Mouse (Mus musculus) hindbrain, postnatal 0 days (tissue): ENCODE measurements around the gene Ift122. TPM values are rescaled to one million over a fixed set of nuclear protein-coding genes. Genes with fewer than 3 reads are reported as not detected.

ENCODE experiments used
- ATAC-seq: fragments of 200-750 bp; cut with Nextera tagmentation; 2 replicates; pipeline ENCODE4 v1.8.0; 2017; ENCODE audit warnings: mild to moderate bottlenecking, moderate TSS enrichment, moderate library complexity
- DNase-seq: peaks from one replicate; pipeline ENCODE4 v3.0.0-alpha.2; 2015; ENCODE audit warnings: low spot score
- H3K27ac ChIP-seq: fragments of 300-500 bp; sonication (generic); 2 replicates; pipeline ENCODE4 v1.5.1; 2014; ENCODE audit warnings: mild to moderate bottlenecking
- H3K27me3 ChIP-seq: fragments of 300-500 bp; sonication (generic); 2 replicates; pipeline ENCODE4 v1.6.1; 2014; ENCODE audit warnings: low read length, mixed read lengths; ENCODE audit not compliant: insufficient read depth
- H3K36me3 ChIP-seq: fragments of 300-500 bp; sonication (generic); 2 replicates; pipeline ENCODE4 v1.6.1; 2014; ENCODE audit warnings: low read length, mixed read lengths; ENCODE audit not compliant: insufficient read depth
- H3K4me1 ChIP-seq: fragments of 300-500 bp; sonication (generic); 2 replicates; pipeline ENCODE4 v1.6.1; 2014; ENCODE audit warnings: antibody characterized with exemption, low read length, mixed read lengths; ENCODE audit not compliant: insufficient read depth
- H3K4me2 ChIP-seq: fragments of 300-500 bp; sonication (generic); 2 replicates; pipeline ENCODE4 v1.6.1; 2014; ENCODE audit warnings: low read depth, mild to moderate bottlenecking, low read length, moderate library complexity, mixed read lengths
- H3K4me3 ChIP-seq: fragments of 300-500 bp; sonication (generic); 2 replicates; pipeline ENCODE4 v1.5.1; 2014; ENCODE audit warnings: low read length
- H3K9ac ChIP-seq: fragments of 300-500 bp; sonication (generic); replicated peaks from 2 replicates; pipeline ENCODE4 v1.6.1; 2014; ENCODE audit warnings: mild to moderate bottlenecking, low read length, moderate library complexity, mixed read lengths
- H3K9me3 ChIP-seq: fragments of 300-500 bp; sonication (generic); 2 replicates; pipeline ENCODE4 v1.6.1; 2016; ENCODE audit warnings: low read length, mixed read lengths
- CTCF ChIP-seq: IDR thresholded peaks from 2 replicates; pipeline ENCODE4 v1.5.1; 2016; ENCODE audit warnings: antibody characterized with exemption, control low read depth, low read depth
- WGBS: fragments of 180-500 bp; shearing (Covaris S2); extraction: QIAGEN DNeasy Blood & Tissue Kit; methylation state at CpG from one replicate; pipeline ENCODE4 v1.1.7; 2014; 5-methylcytosine and 5-hydroxymethylcytosine counted together
- polyA plus RNA-seq: library from polyadenylated mRNA; unstranded; fragments of >200 nt; fragmentation: Nextera tagmentation; extraction: Ambion mirVana; gene quantifications from 2 replicates; pipeline ENCODE4 v1.2.1, GENCODE M21; 2015
- total RNA-seq: library from RNA; depleted of rRNA; stranded (reverse); fragments of >200 nt; gene quantifications from 2 replicates; pipeline ENCODE4 v1.2.3, GENCODE M21; 2014

Ift122 gene
- total and polyA plus RNA-seq, 2 experiments from 2014 or later = 19.7 to 29.3 TPM

DNA sequence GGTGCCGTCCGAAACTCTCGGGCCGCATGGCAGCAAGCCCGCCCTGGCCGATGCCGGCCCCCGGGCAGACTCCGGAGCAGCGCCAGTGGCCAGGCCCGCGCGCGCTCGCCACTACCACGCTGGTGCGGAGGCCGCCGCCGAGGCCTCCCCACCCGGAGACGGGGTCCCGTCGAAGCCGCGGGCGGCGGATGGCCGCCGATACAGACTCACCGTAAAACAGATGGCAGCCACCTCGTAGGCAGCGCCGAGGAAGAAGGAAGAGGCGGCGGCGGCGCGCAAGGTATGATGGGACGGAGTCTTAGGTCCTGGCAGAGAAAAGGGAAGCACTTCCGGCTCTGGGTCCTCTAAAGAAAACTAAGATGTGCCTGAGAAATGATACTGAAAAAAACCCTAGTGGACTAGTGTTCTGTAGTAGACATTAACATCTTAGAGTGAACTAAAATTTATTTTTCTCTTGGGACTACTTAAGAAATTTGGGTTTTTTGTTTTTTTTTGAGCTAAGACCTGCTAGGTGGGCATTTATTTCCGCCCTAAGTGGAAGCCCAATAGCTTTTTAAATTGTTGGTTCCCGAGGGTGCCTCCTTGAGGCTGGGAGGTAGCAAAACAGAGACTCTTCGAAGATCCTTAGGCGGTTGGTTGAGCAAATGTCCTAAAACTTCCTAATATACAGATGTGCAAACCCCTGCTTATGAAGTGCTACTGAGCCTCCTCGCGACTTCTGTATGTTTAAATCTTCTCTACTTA, 44.6 kb upstream of the Ift122 start, which contains the start of gene Rpl32:
Gene Rpl32, minus strand, starts transcription at position 260 of the 744 bp plus-strand sequence.
- H3K27ac ChIP-seq = peak within 1 kb of the TSS; percentile 99
- TF ChIP-seq CTCF = peak; percentile 69
- no peaks in the 10 kb centered on the region for H3K9me3 ChIP-seq
- WGBS = under 1% methylated on average over 47 of the region's 47 CpGs
- peak; percentile 94 for DNase-seq
- peak; percentile 90 for ATAC-seq
- H3K4me1 ChIP-seq = peaks cover 6% of the 10 kb centered on the region
- no peaks in the 10 kb centered on the region for H3K27me3 ChIP-seq
- peak within 1 kb of the TSS; percentile 96 for H3K9ac ChIP-seq
- H3K4me3 ChIP-seq = peak within 1 kb of the TSS; percentile 92
- peaks cover 27% of the 10 kb centered on the region for H3K36me3 ChIP-seq
- peak within 1 kb of the TSS; percentile 74 for H3K4me2 ChIP-seq

GRCm38 (mm10) chr6:115811606-115812005, 41.7 kb upstream of the Ift122 start:
- no peak for TF ChIP-seq CTCF
- H3K4me1 ChIP-seq = peaks cover 6% of the 10 kb centered on the region
- no peak for ATAC-seq
- H3K9me3 ChIP-seq = no peaks in the 10 kb centered on the region
- 0 out of 2 replicates have a peak, but pooled peaks cover 5% of the 10 kb centered on the region for H3K36me3 ChIP-seq
- no peak overlapping the region for H3K4me3 ChIP-seq
- DNase-seq = no peak
- no peaks in the 10 kb centered on the region for H3K27me3 ChIP-seq
- WGBS = 72% methylated on average over 8 of the region's 8 CpGs
- H3K9ac ChIP-seq = no peak overlapping the region
- H3K27ac ChIP-seq = no peak overlapping the region
- no peak overlapping the region for H3K4me2 ChIP-seq

- no peaks in the 10 kb centered on the region for H3K27me3 ChIP-seq
- 31% methylated on average over 4 of the region's 4 CpGs for WGBS
- H3K4me3 ChIP-seq = no peak overlapping the region
- no peak overlapping the region for H3K9ac ChIP-seq
- H3K36me3 ChIP-seq = no peaks in the 10 kb centered on the region
- no peaks in the 10 kb centered on the region for H3K9me3 ChIP-seq
- ATAC-seq = peak; percentile 41; the same call in 1 of the 2 replicates
- peak; percentile 74 for TF ChIP-seq CTCF
- no peak overlapping the region for H3K27ac ChIP-seq
- no peaks in the 10 kb centered on the region for H3K4me1 ChIP-seq
- H3K4me2 ChIP-seq = no peak overlapping the region
- DNase-seq = peak; percentile 74
Observed at GRCm38 (mm10) chr6:115814104-115814503, 39.2 kb upstream of the Ift122 start.

DNA sequence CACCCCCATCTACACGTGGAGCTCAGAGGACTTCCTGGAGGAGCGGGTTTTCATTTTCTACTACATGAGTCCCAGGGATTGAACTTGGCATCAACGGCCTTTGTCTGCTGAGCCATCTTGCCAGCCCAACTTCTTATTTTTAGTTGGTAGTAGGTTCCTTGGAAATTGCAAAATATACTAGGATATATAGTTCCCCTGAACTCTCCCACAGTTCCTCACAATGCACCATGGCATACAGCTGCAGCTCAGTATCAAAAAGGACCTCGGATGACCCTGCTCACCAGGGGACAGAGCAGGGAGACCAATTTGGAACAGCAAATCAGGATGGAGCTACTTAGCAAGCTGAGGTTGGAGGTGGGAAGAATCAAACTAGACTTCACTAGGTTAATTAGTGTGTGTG, 38.2 kb upstream of the Ift122 start:
- DNase-seq (no peak), ATAC-seq (no peak)
- 73% methylated on average over 4 of the region's 4 CpGs for WGBS
- H3K4me1 ChIP-seq = no peaks in the 10 kb centered on the region
- H3K27ac ChIP-seq = no peak overlapping the region
- no peak overlapping the region for H3K9ac ChIP-seq
- H3K36me3 ChIP-seq = no peaks in the 10 kb centered on the region
- no peak overlapping the region for H3K4me3 ChIP-seq
- no peaks in the 10 kb centered on the region for H3K27me3 ChIP-seq
- H3K4me2 ChIP-seq = no peak overlapping the region
- no peaks in the 10 kb centered on the region for H3K9me3 ChIP-seq
- no peak for TF ChIP-seq CTCF

DNA sequence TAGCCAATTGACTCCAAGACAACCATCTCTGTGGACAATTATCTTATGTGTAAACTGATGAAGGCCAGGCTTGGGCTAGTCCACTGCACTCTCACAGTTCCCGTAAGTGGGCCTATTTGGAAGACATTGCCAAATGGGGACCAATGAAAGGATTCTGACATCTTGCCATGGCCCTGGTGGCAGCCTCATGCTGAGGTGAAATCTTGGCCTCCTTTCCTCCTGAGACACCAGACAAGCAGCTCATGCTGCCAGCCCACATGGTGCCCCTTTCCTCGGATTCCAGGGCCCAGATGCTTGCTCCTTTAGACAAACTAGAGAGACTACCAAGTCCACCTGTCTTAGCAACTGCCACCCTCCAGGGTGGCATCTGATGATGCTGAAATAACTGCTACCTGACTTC, 35.1 kb upstream of the Ift122 start:
- no peak for TF ChIP-seq CTCF

DNA sequence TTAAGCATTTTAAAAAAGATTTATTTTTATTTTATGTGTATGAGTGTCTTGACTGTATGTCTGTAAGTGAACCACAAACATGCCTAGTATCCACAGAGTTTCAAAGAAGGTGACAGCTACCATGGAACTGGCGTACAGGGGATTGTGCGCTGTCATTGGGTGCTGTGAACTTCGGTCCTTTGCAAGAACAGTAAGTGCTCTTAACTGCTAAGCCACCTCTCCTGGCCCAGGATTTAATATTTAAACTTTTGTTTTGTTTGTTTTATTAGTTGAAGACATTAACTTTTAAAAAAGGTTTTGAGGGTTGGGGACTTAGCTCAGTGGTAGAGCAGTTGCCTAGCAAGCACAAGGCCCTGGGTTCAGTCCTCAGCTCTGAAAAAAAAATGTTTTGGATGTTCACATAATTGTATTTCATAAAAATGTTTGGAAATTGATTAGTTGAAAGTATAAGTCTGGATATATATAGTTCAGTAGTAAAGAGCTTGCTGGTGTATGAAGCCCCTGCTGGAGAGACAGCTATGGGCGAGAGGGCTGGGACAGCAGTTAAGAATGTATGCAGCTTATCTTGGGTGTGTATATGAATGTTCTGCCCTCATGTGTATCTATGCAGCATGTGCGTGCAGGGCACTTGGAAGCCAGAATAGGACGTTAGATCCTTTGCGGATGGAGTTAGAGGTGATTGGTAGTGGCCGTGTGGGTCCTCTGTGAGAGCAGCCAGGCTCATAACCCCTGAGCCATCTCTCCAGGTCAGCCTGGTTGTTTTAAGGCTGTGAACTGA, 31.9 kb upstream of the Ift122 start:
- no peaks in the 10 kb centered on the region for H3K4me1 ChIP-seq
- H3K9ac ChIP-seq = no peak overlapping the region
- no peak for DNase-seq
- no peak overlapping the region for H3K4me3 ChIP-seq
- no peak for TF ChIP-seq CTCF
- H3K27ac ChIP-seq = no peak overlapping the region
- H3K9me3 ChIP-seq = no peaks in the 10 kb centered on the region
- no peaks in the 10 kb centered on the region for H3K36me3 ChIP-seq
- H3K4me2 ChIP-seq = no peak overlapping the region
- ATAC-seq = no peak
- WGBS = 85% methylated on average over 8 of the region's 8 CpGs
- H3K27me3 ChIP-seq = no peaks in the 10 kb centered on the region

More for the DNA sequence above, 35.1 kb upstream of the Ift122 start:
- no peak overlapping the region for H3K4me2 ChIP-seq
- no peaks in the 10 kb centered on the region for H3K27me3 ChIP-seq
- H3K27ac ChIP-seq = no peak overlapping the region
- WGBS = 53% methylated on average over 2 of the region's 2 CpGs
- H3K36me3 ChIP-seq = no peaks in the 10 kb centered on the region
- ATAC-seq (no peak), DNase-seq (no peak)
- H3K9ac ChIP-seq = no peak overlapping the region
- no peaks in the 10 kb centered on the region for H3K4me1 ChIP-seq
- no peak overlapping the region for H3K4me3 ChIP-seq
- no peaks in the 10 kb centered on the region for H3K9me3 ChIP-seq
